Mouse (Mus musculus) C2C12 (cell line): ENCODE measurements around the gene Tmem240.

ENCODE experiments used
- MAX ChIP-seq: IDR thresholded peaks from one replicate; pipeline ENCODE4 v1.6.1; 2011; ENCODE audit warnings: mild to moderate bottlenecking, control low read depth
- USF1 ChIP-seq: IDR thresholded peaks from one replicate; pipeline ENCODE4 v1.6.1; 2011; ENCODE audit warnings: low read depth, mild to moderate bottlenecking, control low read depth, moderate library complexity

DNA sequence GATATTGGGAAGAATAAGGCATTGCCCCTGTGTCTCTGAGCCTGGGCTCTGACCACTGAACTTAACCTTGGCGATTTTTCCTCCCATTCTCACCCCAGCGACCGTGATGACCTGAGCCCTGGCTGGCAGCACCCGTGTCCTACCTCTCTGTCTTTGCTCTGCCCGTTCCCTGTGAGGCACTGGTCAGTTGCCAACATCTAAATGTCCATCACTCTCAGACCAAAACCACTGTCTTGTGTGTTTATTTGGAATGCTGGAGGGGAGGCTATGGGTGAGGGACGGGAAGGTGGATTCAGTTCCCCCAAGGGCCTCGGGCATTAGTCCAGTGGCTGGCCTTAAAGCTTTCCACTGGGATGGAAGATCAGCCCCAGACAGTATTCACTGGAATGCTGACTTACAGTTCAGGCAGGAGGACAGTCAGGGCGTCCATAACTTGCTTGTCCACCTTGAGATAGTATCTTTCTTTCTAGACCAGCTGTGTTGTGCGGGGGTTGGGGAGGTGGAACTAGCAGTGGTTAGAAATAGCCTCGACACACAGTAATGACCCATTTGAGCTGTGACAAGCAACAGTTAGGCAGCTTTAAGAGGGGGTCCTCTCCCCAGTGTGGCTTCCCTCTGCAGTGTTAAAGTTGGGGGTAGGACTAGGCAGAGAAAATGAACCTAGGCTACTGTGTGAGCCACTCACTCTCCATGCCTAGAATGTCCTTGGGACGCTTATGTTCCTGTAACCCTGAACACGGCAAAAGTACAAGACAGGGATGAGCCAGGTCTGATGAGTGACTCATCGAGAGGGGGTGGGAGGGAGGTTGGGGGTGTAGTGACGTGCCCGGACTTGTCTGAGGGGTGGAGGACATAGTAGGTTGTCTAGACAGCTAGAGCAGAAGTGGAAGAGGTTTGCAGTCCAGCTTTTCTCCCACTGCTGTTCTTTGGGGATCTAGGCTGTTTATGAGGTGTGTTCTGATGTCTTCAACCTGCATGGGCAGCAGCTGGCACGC is 38.0 kb upstream of the Tmem240 start:
- TF ChIP-seq USF1 (no peak), MAX (no peak)
